Mouse (Mus musculus) testis, adult 2 months (tissue): Measurements from ENCODE around the gene Stard13. TPM values are rescaled to one million over a fixed set of nuclear protein-coding genes. Genes with fewer than 3 reads are reported as not detected.

Experiments
- H3K27ac ChIP-seq: fragments of 200-500 bp; 2 replicates; pipeline ENCODE4 v1.5.1; 2012; ENCODE audit warnings: low read depth, low read length; ENCODE audit not compliant: control insufficient read depth, insufficient read depth
- H3K27me3 ChIP-seq: fragments of 200-500 bp; 2 replicates; pipeline ENCODE4 v1.6.1; 2012; ENCODE audit warnings: mild to moderate bottlenecking, low read length, moderate library complexity; ENCODE audit not compliant: control insufficient read depth, insufficient read depth
- H3K36me3 ChIP-seq: fragments of 200-500 bp; 2 replicates; pipeline ENCODE4 v1.6.1; 2012; ENCODE audit warnings: mild to moderate bottlenecking, low read length; ENCODE audit not compliant: control insufficient read depth, insufficient read depth
- H3K4me1 ChIP-seq: fragments of 200-500 bp; 2 replicates; pipeline ENCODE4 v1.6.1; 2012; ENCODE audit warnings: low read length; ENCODE audit not compliant: control insufficient read depth, insufficient read depth
- H3K4me3 ChIP-seq: fragments of 200-500 bp; 2 replicates; pipeline ENCODE4 v1.5.1; 2012; ENCODE audit warnings: low read depth, mild to moderate bottlenecking, low read length, moderate library complexity, mixed read lengths; ENCODE audit not compliant: control insufficient read depth
- CTCF ChIP-seq: fragments of 200-500 bp; IDR thresholded peaks from 2 replicates; pipeline ENCODE4 v1.5.1; 2012; ENCODE audit warnings: low read depth, mild to moderate bottlenecking, inconsistent platforms, low read length, moderate library complexity; ENCODE audit not compliant: control insufficient read depth, insufficient read depth, insufficient replicate concordance
- POLR2A ChIP-seq: fragments of 200-500 bp; IDR thresholded peaks from 2 replicates; pipeline ENCODE4 v1.6.1; 2012; ENCODE audit warnings: low read depth, mild to moderate bottlenecking, inconsistent platforms, low read length, moderate library complexity; ENCODE audit not compliant: control insufficient read depth
- polyA plus RNA-seq: library from polyadenylated mRNA; depleted of rRNA; stranded (reverse); fragments of >200 nt; gene quantifications from 2 replicates; pipeline ENCODE4 v1.2.3, GENCODE M21; 2012

Gene Stard13
- polyA plus RNA-seq, 1 experiment, result 3.3 TPM

GRCm38 (mm10) chr5:151245571-151245970 is 11.9 kb upstream of the Stard13 start:
- no peaks in the 10 kb centered on the region for H3K36me3 ChIP-seq
- no peaks in the 10 kb centered on the region for H3K4me1 ChIP-seq
- H3K27ac ChIP-seq, result no peak overlapping the region
- H3K4me3 ChIP-seq, result no peak overlapping the region
- no peaks in the 10 kb centered on the region for H3K27me3 ChIP-seq
- TF ChIP-seq POLR2A, result no peak

DNA sequence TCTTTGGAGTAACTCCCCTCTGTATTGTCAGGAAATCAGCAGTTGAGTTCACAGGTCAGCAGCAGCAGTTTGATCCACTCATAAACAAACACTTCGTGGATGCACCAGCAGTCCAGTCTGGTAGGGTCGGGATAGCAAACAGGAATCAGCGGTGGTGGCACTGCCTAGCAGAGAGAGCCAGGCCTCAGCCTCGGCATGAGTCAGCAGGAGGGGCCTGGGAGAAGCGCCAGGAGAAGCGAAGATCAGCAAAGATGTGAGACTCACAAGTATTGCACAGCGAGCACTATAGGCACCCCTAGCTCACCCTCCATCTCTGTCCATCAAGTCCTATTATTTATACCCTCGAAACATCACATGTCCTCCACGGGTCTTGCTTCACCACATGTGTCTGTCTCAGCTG is 5.1 kb upstream of the Stard13 start:
- peaks cover 3% of the 10 kb centered on the region for H3K4me1 ChIP-seq
- H3K27me3 ChIP-seq, result no peaks in the 10 kb centered on the region
- no peak overlapping the region for H3K27ac ChIP-seq
- no peak overlapping the region for H3K4me3 ChIP-seq
- TF ChIP-seq CTCF, result no peak
- TF ChIP-seq POLR2A, result no peak
- H3K36me3 ChIP-seq, result no peaks in the 10 kb centered on the region

- TF ChIP-seq POLR2A, result no peak
- TF ChIP-seq CTCF, result no peak
- peaks cover 14% of the 10 kb centered on the region for H3K4me1 ChIP-seq
- no peaks in the 10 kb centered on the region for H3K36me3 ChIP-seq
- H3K27ac ChIP-seq, result no peak overlapping the region
- H3K27me3 ChIP-seq, result no peaks in the 10 kb centered on the region; the same call in 1 of the 2 replicates
- no peak overlapping the region for H3K4me3 ChIP-seq
Observed at GRCm38 (mm10) chr5:151236411-151236810, 2.8 kb upstream of the Stard13 start.

DNA sequence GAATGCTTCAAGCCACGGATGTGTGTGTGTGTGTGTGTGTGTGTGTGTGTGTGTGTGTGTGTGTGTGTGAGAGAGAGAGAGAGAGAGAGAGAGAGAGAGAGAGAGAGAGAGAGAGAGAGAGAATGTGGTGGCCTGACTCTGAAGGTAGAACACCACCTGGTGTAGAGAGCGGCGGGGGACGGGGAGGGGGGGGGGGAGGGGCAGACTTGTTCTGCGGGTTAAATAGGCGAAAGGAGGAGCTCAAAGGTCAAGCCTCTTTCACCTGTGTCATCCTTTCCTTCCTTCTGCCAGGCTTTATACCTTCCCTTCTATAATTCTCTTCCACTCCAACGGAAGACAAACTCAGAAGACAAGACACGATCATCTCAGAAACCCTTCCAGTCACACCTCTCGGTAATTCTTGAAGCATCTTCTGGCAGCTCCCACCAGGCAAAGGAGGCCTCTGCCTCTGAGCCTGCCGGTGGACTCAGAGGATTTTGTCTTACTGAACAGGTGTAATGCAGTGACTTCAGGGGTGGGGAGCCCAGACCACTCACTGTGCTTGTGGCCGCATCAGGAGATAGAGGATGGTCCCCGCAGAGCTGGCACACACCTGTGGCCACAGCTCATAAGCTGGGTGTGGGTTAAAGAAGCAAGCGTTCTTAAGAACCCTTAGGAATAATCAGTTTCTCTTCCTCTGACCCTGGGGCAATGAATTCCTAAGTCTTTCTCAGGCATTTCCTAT is 898 bp downstream of the Stard13 start:
- H3K4me3 ChIP-seq, result peak overlapping the region; percentile 75
- H3K27ac ChIP-seq, result no peak overlapping the region
- peaks cover 14% of the 10 kb centered on the region for H3K4me1 ChIP-seq
- no peaks in the 10 kb centered on the region; the same call in 1 of the 2 replicates for H3K27me3 ChIP-seq
- no peaks in the 10 kb centered on the region for H3K36me3 ChIP-seq
- no peak for TF ChIP-seq CTCF
- no peak for TF ChIP-seq POLR2A

DNA sequence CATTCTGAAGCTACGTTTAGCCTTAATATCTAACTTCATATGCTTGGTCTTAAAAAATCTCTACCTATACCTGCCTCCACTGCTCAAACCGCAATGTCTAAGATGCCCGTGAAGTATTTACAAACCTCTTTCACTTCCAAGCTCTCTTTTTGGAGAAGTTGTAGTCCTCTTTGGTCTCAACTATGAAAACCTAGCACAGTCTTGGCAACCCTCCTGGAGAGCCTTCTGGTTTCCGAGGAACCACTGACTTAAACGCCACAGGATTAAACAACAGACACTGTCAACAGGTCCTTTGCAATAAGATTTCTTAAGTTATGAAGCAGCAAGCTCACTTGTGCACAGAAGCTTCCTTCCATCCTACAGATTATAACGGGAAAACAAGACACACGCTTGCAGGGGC is 1.8 kb downstream of the Stard13 start:
- no peak overlapping the region for H3K27ac ChIP-seq
- TF ChIP-seq CTCF (no peak), POLR2A (no peak)
- H3K4me1 ChIP-seq, result peaks cover 14% of the 10 kb centered on the region
- H3K36me3 ChIP-seq, result no peaks in the 10 kb centered on the region
- H3K4me3 ChIP-seq, result no peak overlapping the region
- no peaks in the 10 kb centered on the region; the same call in 1 of the 2 replicates for H3K27me3 ChIP-seq

- Histone ChIP-seq H3K36me3 (no peaks in the 10 kb centered on the region), H3K27me3 (no peaks in the 10 kb centered on the region; the same call in 1 of the 2 replicates)
- TF ChIP-seq CTCF, result no peak
- TF ChIP-seq POLR2A, result no peak
Observed at GRCm38 (mm10) chr5:151231411-151231810, 2.2 kb downstream of the Stard13 start.

DNA sequence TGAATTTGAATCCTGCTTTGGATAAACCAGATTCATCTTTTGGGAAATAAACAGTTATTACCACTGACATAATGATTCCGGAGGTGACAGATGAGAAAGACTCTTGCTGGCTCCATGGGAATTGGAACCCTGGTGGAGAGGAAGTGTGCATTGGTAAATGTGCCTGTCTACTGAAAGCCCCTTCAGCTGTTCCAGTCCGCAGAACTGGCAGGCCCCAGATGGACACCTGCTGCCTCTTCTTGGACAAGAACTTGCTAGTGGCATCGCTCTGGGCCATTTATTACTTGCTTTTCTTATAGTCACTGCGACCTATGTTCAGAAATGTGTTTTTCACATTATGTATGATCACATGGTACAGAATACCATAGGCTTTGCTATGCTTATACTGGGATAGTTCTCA is 3.2 kb downstream of the Stard13 start:
- no peaks in the 10 kb centered on the region for H3K36me3 ChIP-seq
- no peak overlapping the region for H3K27ac ChIP-seq
- TF ChIP-seq CTCF (no peak), POLR2A (no peak)

More at GRCm38 (mm10) chr5:151231411-151231810, 2.2 kb downstream of the Stard13 start:
- Histone ChIP-seq H3K4me3 (no peak overlapping the region), H3K27ac (no peak overlapping the region), H3K4me1 (peaks cover 14% of the 10 kb centered on the region)

More for the DNA sequence above, 3.2 kb downstream of the Stard13 start:
- peak overlapping the region; percentile 21 for H3K4me3 ChIP-seq
- H3K27me3 ChIP-seq, result no peaks in the 10 kb centered on the region; the same call in 1 of the 2 replicates
- H3K4me1 ChIP-seq, result peaks cover 14% of the 10 kb centered on the region
